ENCODE assay signal across 10 mouse cellular contexts in genomic region chr5:110143007-110143406, GRCm38 (mm10). TPM values are rescaled to one million over a fixed set of nuclear protein-coding genes. Genes with fewer than 3 reads are reported as not detected.
DNase-seq lines count a peak whose midpoint lies in the region; ATAC-seq lines count a peak whose summit lies in the region.
"Had no signal": no experiment of that assay in that cellular context is flagged by ENCODE, and none has a peak within 500 bp of the region (broad histone marks: within the 10 kb centered on the region; RNA-seq: fewer than 3 reads in every experiment).

No protein-coding gene starts in this region.

- no peak overlapping the region for H3K9ac ChIP-seq in midbrain, embryonic 14.5 days (replicated peaks; ENCODE audit: low read length)
- H3K9ac ChIP-seq in midbrain, embryonic 16.5 days (ENCODE audit: low read depth, low read length), result no peak overlapping the region
- H3K9ac ChIP-seq in hindbrain, embryonic 16.5 days (ENCODE audit: low read depth, low read length), result no peak overlapping the region
- H3K9ac ChIP-seq: heart, embryonic 13.5 days had no signal

- H3K4me2 ChIP-seq in midbrain, embryonic 14.5 days (ENCODE audit: low read length), result no peak overlapping the region
- H3K4me2 ChIP-seq in midbrain, embryonic 16.5 days (ENCODE audit: low read length), result no peak overlapping the region
- no peak overlapping the region for H3K4me2 ChIP-seq in hindbrain, embryonic 16.5 days (ENCODE audit: low read length)
- H3K4me2 ChIP-seq: heart, embryonic 13.5 days had no signal

- no peaks in the 10 kb centered on the region for H3K4me1 ChIP-seq in midbrain, embryonic 14.5 days (ENCODE audit: control insufficient read depth, insufficient read depth, low read length)
- H3K4me1 ChIP-seq in midbrain, embryonic 16.5 days (ENCODE audit: control insufficient read depth, insufficient read depth, low read length), result 0 out of 2 replicates have a peak, but pooled peaks cover under 1% of the 10 kb centered on the region
- no peaks in the 10 kb centered on the region for H3K4me1 ChIP-seq in hindbrain, embryonic 16.5 days (ENCODE audit: control insufficient read depth, insufficient read depth, low read depth, low read length)
- H3K4me1 ChIP-seq: limb, embryonic 10.5 days had no signal

- 89% methylated on average over 5 of the region's 5 CpGs for WGBS in midbrain, embryonic 14.5 days
- 94% methylated on average over 5 of the region's 5 CpGs for WGBS in midbrain, embryonic 16.5 days
- WGBS in hindbrain, embryonic 16.5 days, result 90% methylated on average over 5 of the region's 5 CpGs

- H3K27me3 ChIP-seq in midbrain, embryonic 14.5 days (ENCODE audit: control insufficient read depth, insufficient read depth, low read length), result no peaks in the 10 kb centered on the region
- H3K27me3 ChIP-seq in midbrain, embryonic 16.5 days (ENCODE audit: control insufficient read depth, insufficient read depth, low read depth, low read length), result no peaks in the 10 kb centered on the region
- no peaks in the 10 kb centered on the region for H3K27me3 ChIP-seq in hindbrain, embryonic 16.5 days (replicated peaks; ENCODE audit: control insufficient read depth, insufficient read depth, low read length)
- H3K27me3 ChIP-seq: heart, embryonic 13.5 days had no signal

- H3K36me3 ChIP-seq in midbrain, embryonic 14.5 days (ENCODE audit: control insufficient read depth, insufficient read depth, low read length), result peaks cover 82% of the 10 kb centered on the region
- peaks cover 24% of the 10 kb centered on the region for H3K36me3 ChIP-seq in midbrain, embryonic 16.5 days (ENCODE audit: control insufficient read depth, insufficient read depth, low read length)
- peaks cover 44% of the 10 kb centered on the region for H3K36me3 ChIP-seq in hindbrain, embryonic 16.5 days (ENCODE audit: control insufficient read depth, insufficient read depth, low read length)

- no peak for ATAC-seq in midbrain, embryonic 14.5 days (ENCODE audit: low FRiP score, low TSS enrichment)
- ATAC-seq in midbrain, embryonic 16.5 days, result no peak
- ATAC-seq in megakaryocyte-erythroid progenitor cell, adult 5-6 weeks (replicated peaks; ENCODE audit: low FRiP score, low TSS enrichment, poor library complexity, severe bottlenecking), result no peak
- ATAC-seq in hindbrain, embryonic 16.5 days, result no peak

- DNase-seq in cerebellum, postnatal 14 days, result peak; percentile 9 to 15
- DNase-seq in cerebellum, postnatal 4 days (ENCODE audit: low spot score in 2 of 2), result no peak
- DNase-seq in midbrain, embryonic 14.5 days, result peak; percentile 24
- peak; percentile 32 for DNase-seq in induced T-regulatory cell, adult 2 months (ENCODE audit: low read depth)
- peak; percentile 30 for DNase-seq in thymus, postnatal 25 days

- H3K9me3 ChIP-seq in midbrain, embryonic 14.5 days (ENCODE audit: control insufficient read depth, low read length), result no peaks in the 10 kb centered on the region
- no peaks in the 10 kb centered on the region for H3K9me3 ChIP-seq in midbrain, embryonic 16.5 days (replicated peaks; ENCODE audit: control insufficient read depth, low read length, poor library complexity, severe bottlenecking)
- H3K9me3 ChIP-seq in hindbrain, embryonic 16.5 days (ENCODE audit: control insufficient read depth, low read length), result no peaks in the 10 kb centered on the region
- H3K9me3 ChIP-seq: heart, embryonic 13.5 days; limb, embryonic 10.5 days had no signal

- H3K4me3 ChIP-seq in midbrain, embryonic 14.5 days (replicated peaks; ENCODE audit: low read depth, low read length), result no peak overlapping the region
- H3K4me3 ChIP-seq in midbrain, embryonic 16.5 days (ENCODE audit: low read depth, low read length), result no peak overlapping the region
- no peak overlapping the region for H3K4me3 ChIP-seq in hindbrain, embryonic 16.5 days (ENCODE audit: low read length)
- H3K4me3 ChIP-seq: heart, embryonic 13.5 days; limb, embryonic 10.5 days had no signal

- H3K27ac ChIP-seq in midbrain, embryonic 14.5 days (replicated peaks; ENCODE audit: low read depth, low read length), result no peak overlapping the region
- H3K27ac ChIP-seq in midbrain, embryonic 16.5 days (ENCODE audit: low read length), result no peak overlapping the region
- no peak overlapping the region for H3K27ac ChIP-seq in hindbrain, embryonic 16.5 days (ENCODE audit: low read depth, low read length)
- H3K27ac ChIP-seq: heart, embryonic 13.5 days; limb, embryonic 10.5 days had no signal

RNA-seq across cellular contexts. Expression of gene Chfr, which starts 7.4 kb away (rescaled TPM):
- 82.9 and 113 TPM in 2 replicates for polyA plus RNA-seq in midbrain, embryonic 14.5 days (2014; fragmentation: Nextera tagmentation; extraction: Ambion mirVana)
- polyA plus RNA-seq in midbrain, embryonic 16.5 days (2015; fragmentation: Nextera tagmentation; extraction: Ambion mirVana), result 81.7 and 86.8 TPM in 2 replicates
- 32.4 and 33.7 TPM in 2 replicates for total RNA-seq in megakaryocyte-erythroid progenitor cell, adult 5-6 weeks (2014; fragmentation: Nextera tagmentation)
- 39.9 and 60.4 TPM in 2 replicates for total RNA-seq in megakaryocyte-erythroid progenitor cell, adult 5-6 weeks (2017)
- 70.9 and 75.6 TPM in 2 replicates for polyA plus RNA-seq in hindbrain, embryonic 16.5 days (2015; fragmentation: Nextera tagmentation; extraction: Ambion mirVana)

RNA-seq across cellular contexts. Expression of gene Zfp605, which starts 33.1 kb away (rescaled TPM):
- 15.9 and 20.0 TPM in 2 replicates for polyA plus RNA-seq in midbrain, embryonic 14.5 days (2014; fragmentation: Nextera tagmentation; extraction: Ambion mirVana)
- polyA plus RNA-seq in midbrain, embryonic 16.5 days (2015; fragmentation: Nextera tagmentation; extraction: Ambion mirVana), result 15.3 and 17.6 TPM in 2 replicates
- 4.1 and 10.3 TPM in 2 replicates for total RNA-seq in megakaryocyte-erythroid progenitor cell, adult 5-6 weeks (2014; fragmentation: Nextera tagmentation)
- 8.2 and 8.9 TPM in 2 replicates for total RNA-seq in megakaryocyte-erythroid progenitor cell, adult 5-6 weeks (2017)
- 12.4 and 15.0 TPM in 2 replicates for polyA plus RNA-seq in hindbrain, embryonic 16.5 days (2015; fragmentation: Nextera tagmentation; extraction: Ambion mirVana)

RNA-seq across cellular contexts. Expression of gene Golga3, which starts 33.5 kb away (rescaled TPM):
- 21.2 and 29.4 TPM in 2 replicates for polyA plus RNA-seq in midbrain, embryonic 14.5 days (2014; fragmentation: Nextera tagmentation; extraction: Ambion mirVana)
- 24.7 and 25.7 TPM in 2 replicates for polyA plus RNA-seq in midbrain, embryonic 16.5 days (2015; fragmentation: Nextera tagmentation; extraction: Ambion mirVana)
- total RNA-seq in megakaryocyte-erythroid progenitor cell, adult 5-6 weeks (2014; fragmentation: Nextera tagmentation), result 20.2 and 25.2 TPM in 2 replicates
- total RNA-seq in megakaryocyte-erythroid progenitor cell, adult 5-6 weeks (2017), result 38.9 and 45.3 TPM in 2 replicates
- 20.1 and 21.6 TPM in 2 replicates for polyA plus RNA-seq in hindbrain, embryonic 16.5 days (2015; fragmentation: Nextera tagmentation; extraction: Ambion mirVana)

RNA-seq across cellular contexts. Expression of gene Gtpbp6, which starts 35.0 kb away (rescaled TPM):
- polyA plus RNA-seq in midbrain, embryonic 14.5 days (2014; fragmentation: Nextera tagmentation; extraction: Ambion mirVana), result 50.8 and 64.3 TPM in 2 replicates
- polyA plus RNA-seq in midbrain, embryonic 16.5 days (2015; fragmentation: Nextera tagmentation; extraction: Ambion mirVana), result 61.5 and 69.2 TPM in 2 replicates
- total RNA-seq in megakaryocyte-erythroid progenitor cell, adult 5-6 weeks (2014; fragmentation: Nextera tagmentation), result 27.2 and 35.0 TPM in 2 replicates
- total RNA-seq in megakaryocyte-erythroid progenitor cell, adult 5-6 weeks (2017), result 14.5 and 32.6 TPM in 2 replicates
- polyA plus RNA-seq in hindbrain, embryonic 16.5 days (2015; fragmentation: Nextera tagmentation; extraction: Ambion mirVana), result 67.4 and 67.7 TPM in 2 replicates

RNA-seq across cellular contexts. Expression of gene Plcxd1, which starts 43.2 kb away (rescaled TPM):
- polyA plus RNA-seq in midbrain, embryonic 14.5 days (2014; fragmentation: Nextera tagmentation; extraction: Ambion mirVana), result 1.9 and 3.5 TPM in 2 replicates
- polyA plus RNA-seq in midbrain, embryonic 16.5 days (2015; fragmentation: Nextera tagmentation; extraction: Ambion mirVana), result 8.0 and 9.2 TPM in 2 replicates
- total RNA-seq in megakaryocyte-erythroid progenitor cell, adult 5-6 weeks (2014; fragmentation: Nextera tagmentation), result not detected in 2 replicates
- total RNA-seq in megakaryocyte-erythroid progenitor cell, adult 5-6 weeks (2017), result 0.50 TPM in 1 of 2 replicates, not detected in the other
- 8.4 and 10.9 TPM in 2 replicates for polyA plus RNA-seq in hindbrain, embryonic 16.5 days (2015; fragmentation: Nextera tagmentation; extraction: Ambion mirVana)

Comparison
In these comparisons a context has a peak if more than half of its experiments do, and no peak if none do; other contexts are left out.
1. DNase-seq: peak in cerebellum, postnatal 14 days (2 of 2), midbrain, embryonic 14.5 days (single experiment), induced T-regulatory cell, adult 2 months (single experiment) and thymus, postnatal 25 days (single experiment); none in cerebellum, postnatal 4 days (0 of 2).